Mouse (Mus musculus) lung, postnatal 0 days (tissue): ENCODE results near the gene Herpud2.

Experiments
- CTCF ChIP-seq: IDR thresholded peaks from 2 replicates; pipeline ENCODE4 v1.5.1; 2016; ENCODE audit warnings: antibody characterized with exemption, mild to moderate bottlenecking
- EP300 ChIP-seq: IDR thresholded peaks from 2 replicates; pipeline ENCODE4 v1.6.1; 2016; ENCODE audit warnings: antibody characterized with exemption, mild to moderate bottlenecking, control low read depth

DNA sequence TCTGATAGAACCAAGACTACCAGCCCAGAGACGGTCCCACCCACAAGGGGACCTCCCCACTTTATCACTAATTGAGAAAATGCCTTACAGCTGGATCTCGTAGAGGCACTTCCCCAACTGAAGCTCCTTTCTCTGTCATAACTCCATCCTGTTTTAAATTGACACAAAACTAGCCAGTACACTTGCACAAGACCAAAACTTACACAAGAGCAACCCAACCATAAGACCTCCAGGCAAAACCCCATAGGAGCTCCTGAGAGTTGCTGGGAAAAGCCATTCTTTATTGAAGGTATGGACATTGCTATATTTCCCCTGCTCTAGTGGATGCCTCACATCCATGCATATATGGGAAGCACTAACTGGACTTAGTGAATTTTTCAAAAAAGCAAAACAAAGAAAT lies 27.6 kb downstream of the Herpud2 start:
- TF ChIP-seq CTCF (no peak), EP300 (no peak)
